Mouse (Mus musculus): ENCODE results near the gene Vma21.

Gene Vma21

DNA sequence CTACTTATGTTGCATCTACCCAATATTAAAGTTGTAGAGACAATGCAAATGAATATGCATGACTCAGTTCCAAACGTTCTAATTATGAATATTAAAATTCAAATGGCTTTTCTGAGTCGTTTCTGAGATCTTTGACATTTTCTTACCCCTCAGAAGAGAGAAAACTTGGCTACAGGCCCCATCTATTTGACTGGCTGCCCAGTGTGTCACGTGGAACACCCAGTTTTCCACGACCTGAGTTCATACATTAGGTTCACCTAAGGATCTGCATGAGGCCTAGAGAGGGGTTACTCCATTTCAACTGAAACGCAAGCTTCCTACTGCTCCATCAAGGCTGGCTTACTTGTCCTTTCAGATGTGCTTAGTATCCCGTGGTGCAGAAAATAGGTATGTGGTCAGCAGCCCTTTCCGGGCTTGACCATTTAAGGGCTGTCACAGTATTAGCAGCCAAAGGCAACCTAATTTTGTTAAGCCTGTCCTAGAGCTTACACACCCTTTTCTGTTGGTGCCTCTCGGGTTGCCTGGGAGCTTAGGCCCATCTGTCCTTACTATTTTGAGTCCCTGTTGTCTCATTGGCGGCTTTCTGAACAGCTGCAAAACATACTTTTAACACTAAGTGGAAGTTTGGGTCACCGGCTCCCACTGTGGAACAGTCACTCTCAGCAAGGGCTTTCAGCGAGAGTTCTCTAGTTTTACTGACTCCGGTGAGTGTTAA is at the start of gene Vma21:
Gene Vma21, plus strand, starts transcription at position 294 of the 715 bp plus-strand sequence.
- DNase-seq = no peak

DNA sequence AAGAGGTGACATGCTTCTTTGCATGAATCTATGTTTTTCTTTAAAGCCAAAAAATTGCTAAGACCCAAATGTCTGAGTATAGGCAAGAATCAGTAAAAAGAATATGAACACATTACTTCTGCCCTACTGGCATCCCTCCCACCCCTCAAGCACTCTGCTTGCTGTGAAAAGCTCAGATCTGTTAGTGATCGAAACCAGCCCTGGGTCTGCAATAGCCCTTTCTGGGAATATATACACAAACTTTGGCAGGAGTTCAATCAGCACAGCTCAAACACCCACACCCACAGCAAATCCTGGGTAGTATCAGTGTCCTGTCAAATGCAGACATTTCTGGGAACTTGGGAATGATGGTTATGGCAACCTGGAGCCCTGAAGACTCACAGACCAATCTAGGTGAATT is 47.8 kb upstream of the Vma21 start:
- no peak for DNase-seq

DNA sequence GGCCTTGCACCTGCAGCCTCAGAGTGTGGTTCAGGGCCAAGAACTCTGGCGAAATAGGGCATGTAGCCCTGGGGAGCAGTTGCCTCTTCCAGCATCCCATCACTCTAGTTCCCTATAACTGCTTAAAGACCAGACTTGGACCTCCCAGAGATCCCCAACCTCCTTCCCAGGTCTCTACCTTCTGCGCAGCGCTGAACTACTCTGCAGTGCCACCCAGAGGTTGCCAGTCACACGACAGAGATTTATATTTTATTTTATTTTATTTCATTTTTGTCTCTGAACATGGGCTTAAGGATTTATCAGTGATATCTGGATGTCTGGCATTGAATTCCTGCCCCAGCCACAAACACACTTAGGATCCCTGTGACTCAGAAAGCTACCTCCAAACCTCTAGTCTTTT is 24.6 kb upstream of the Vma21 start:
- DNase-seq = no peak

DNA sequence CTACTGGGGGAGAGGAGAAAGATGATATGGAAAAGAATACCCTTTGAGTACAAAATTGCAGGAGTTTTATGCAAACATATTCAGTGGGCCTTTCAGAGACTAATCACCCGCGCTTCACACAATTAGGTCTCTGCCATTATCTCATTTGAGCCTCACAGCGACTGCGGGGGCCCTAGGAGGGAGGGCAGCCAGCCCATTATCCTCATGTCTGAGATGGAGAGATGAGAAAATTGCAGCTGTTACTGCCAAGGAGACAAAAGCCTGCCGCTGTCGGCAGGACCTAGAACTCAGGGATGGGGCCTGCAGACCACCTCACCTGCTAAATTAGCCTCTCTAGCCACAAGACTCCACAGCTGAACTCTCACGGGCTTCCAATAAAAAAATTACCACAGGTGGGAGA is 18.0 kb upstream of the Vma21 start:
- no peak for DNase-seq

DNA sequence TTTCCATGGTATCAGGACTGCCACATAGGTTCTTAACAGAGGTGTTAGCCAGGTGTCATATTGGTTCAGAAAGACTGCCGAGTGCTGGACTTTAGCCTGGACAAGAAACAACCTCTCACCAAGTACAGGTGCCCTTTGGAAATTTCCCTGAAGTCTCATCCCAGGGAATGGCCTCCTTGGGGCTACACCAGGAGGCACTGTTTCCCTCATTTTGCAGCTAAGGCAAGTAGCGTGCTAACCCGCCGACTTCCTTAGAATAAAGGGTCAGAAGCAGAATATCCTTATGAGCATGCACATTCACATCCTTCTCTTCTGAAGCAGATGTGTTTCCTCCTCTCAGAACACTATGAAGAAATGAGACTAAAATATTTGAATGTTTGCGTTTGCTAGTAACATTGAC is 16.8 kb upstream of the Vma21 start:
- no peak for DNase-seq

DNA sequence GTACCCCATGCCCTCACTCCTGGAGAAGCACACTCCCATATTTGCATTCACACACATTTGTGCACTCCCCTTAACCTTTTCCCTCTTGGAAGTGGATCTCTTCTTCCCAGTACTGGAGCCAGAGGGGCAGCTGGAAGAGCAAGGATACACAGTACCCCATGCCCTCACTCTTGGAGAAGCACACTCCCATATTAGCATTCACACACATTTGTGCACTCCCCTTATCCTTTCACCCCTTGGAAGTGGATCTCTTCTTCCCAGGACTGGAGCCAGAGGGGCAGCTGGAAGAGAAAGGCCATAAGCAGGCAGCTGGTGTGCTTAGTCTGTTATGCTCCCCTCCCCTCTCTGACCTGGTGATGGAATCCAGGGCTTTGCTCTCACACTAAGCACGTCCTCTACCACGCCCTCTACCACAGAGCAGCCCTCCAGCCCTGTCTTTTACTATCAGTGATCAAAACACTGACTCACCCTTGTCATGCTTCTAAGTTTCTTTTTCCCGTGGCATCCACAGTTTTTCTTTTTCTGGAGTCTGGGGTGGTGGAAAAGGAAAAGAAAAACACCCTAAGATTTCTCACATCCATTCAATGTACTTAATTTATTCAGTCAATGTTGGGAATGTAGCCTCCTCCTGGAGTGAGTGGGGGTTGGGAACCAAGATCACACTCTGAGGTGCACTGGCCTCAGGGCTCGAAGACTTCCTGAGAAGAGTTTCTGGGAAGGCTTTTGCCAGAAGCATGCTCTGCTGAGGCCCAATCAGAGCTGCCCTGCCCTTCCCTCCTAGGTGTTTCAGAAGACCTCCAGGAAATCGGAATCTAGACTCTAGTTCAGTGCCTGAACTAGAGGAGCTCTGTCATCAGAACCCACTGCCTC is 3.5 kb upstream of the Vma21 start:
- no peak for DNase-seq

DNA sequence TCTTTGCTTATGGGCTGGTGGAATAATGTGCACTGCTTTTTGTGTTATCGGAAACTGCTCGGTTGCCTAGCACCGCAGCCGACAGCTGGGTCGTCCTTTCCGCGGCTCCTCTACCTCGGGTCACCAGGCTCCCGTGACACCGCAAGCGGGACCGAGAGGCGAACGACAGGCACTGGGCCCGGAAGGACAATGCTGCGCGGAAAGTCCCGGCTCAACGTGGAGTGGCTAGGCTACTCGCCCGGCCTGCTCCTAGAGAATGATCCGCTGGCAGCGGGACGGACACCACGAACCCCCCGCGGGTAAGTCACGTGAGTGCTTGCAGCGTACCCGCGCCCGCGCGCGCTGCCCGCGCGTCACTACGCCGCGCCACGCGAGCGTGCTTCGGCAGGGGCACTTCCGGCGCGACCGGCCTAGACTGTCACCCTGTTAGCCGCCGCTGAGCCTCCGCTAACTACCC is 705 bp downstream of the Vma21 start:
- peak; percentile 89 for DNase-seq

DNA sequence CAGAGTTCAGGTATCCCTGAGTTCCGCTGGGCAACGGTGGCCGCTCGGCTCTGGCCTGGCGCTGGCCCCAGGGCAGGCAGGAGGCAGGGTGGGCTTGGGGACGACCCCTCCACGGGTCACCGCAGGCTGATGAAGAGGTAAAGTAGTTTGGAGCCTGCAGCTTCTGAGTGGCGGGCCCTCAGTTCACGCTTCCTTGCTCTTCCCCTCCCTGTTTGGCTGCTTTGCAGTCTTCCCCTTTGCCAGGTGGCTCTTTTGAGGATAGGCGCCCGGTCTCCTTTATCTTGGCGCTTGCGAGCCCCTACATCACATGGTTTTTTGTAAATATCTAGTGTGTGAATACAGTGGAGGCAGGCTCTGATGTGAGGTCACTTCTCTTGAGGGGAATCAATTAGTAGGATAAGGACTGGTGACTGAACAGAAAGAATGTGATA is 1.2 kb downstream of the Vma21 start:
- DNase-seq = peak; percentile 1

DNA sequence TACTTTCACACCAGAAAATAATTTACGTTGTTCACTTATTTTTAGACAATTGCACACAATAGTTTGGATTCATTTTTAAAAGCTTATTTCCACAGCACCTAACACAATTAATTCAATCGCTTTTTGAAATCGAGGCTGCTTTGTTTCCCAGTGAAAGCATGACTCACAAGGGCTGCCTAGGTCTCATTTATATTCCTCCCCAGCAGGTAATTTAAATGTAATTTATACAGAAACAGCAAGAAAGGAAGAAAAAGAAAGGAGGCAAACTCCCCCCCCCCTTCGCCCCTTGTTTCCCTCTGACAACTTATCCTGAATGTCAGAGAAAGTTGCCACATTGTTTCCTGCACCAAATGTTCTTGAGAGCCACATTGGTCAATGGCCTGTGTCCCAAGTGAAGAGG is 23.2 kb downstream of the Vma21 start:
- DNase-seq = no peak

DNA sequence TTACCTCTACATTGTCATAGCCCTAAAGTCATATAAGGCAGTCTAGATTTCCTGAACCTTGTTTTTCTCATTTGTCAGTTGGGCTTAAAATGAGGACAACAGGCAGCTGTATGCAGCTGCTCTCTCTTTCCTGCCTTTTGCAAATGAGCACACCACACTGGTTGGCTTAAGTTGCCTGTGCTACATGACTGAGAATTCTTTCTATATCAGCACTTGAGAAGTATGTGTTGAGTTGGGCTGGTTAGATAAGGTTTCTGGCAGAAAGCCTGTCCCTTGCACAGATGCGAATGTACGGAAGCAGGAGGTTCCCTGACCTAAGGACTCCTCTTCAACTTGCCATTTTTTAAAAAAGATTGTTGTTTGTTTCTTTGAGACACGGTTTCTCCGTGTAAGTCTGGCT is 31.0 kb downstream of the Vma21 start:
- DNase-seq = no peak

DNA sequence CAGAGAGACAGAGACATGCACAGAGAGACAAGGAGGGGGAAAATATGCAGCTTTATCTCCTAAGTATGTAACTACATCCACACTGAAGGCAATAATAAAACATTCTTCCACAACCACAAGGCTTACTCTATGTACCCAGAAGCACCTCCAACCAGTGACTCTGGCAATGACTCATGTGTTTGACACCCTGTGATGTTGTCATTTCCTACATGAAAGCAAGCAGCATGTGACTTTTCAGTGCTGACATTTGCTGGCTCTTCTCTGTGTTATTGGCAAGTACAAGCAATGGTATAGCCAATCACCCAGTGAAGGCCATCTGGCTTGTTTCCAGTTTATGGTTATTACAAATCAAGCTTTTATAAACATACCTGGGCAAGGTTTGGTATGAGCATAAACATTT is 38.1 kb downstream of the Vma21 start:
- DNase-seq = no peak

All from right cerebral cortex, adult 18-20 months (tissue).